Mouse (Mus musculus): ENCODE measurements at regions not wholly inside any gene's neighbourhood (a gene's known extent, or its start where the extent isn't known, plus 50 kb on each side); places are given as distances from the start of the nearest gene placed in this dataset.

- TF ChIP-seq POLR2A (IDR thresholded peaks at IDR 0.05; ENCODE audit: control insufficient read depth, low read depth, low read length): no peak
- TF ChIP-seq CTCF (IDR thresholded peaks at IDR 0.05; ENCODE audit: control insufficient read depth, insufficient read depth, insufficient replicate concordance, low read depth, low read length): no peak
Measured at GRCm38 (mm10) chr8:34320158-34320587, 208.6 kb upstream of the Gm10131 start.

All from testis, adult 2 months (tissue).